Mouse (Mus musculus): ENCODE results near the gene Agap1. TPM values are rescaled to one million over a fixed set of nuclear protein-coding genes. Genes with fewer than 3 reads are reported as not detected.

Agap1 gene
- polyA plus RNA-seq, 1 experiment from 2014 or later = 10.8 TPM

DNA sequence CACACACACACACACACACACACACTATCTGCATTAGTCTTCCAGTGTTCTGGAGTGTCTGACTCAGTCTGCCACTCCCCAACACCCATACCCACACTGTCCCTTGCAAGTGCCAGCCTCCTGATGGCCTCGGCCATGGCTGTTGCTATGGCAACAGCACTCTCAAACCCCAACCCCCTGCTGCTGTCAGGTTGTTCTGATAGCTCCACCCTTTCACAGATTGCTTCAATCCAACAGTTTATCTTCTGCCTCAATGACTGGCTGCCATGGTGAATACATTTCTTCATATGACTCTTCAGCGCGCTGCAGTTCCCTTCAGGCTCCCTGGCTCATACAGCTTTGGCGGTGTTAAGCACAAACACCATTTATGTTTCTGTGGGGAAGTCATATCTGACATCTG lies 315.0 kb downstream of the Agap1 start:
- Histone ChIP-seq H3K4me3 (ENCODE audit: low read depth, low read length) (no peak overlapping the region), H3K9me3 (replicated peaks; ENCODE audit: control insufficient read depth, low read length) (no peaks in the 10 kb centered on the region), H3K9ac (ENCODE audit: low read depth, low read length) (no peak overlapping the region), H3K4me1 (ENCODE audit: control insufficient read depth, insufficient read depth, low read length) (no peaks in the 10 kb centered on the region), H3K27ac (ENCODE audit: low read depth, low read length) (no peak overlapping the region), H3K36me3 (ENCODE audit: control insufficient read depth, insufficient read depth, low read length) (no peaks in the 10 kb centered on the region), H3K4me2 (no peak overlapping the region), H3K27me3 (ENCODE audit: control insufficient read depth, insufficient read depth, low read length) (no peaks in the 10 kb centered on the region)
- ATAC-seq (replicated peaks; ENCODE audit: insufficient number of reproducible peaks, low FRiP score, low TSS enrichment) = no peak
- 80% methylated on average over 4 of the region's 4 CpGs for WGBS (ENCODE audit: insufficient replicate concordance)

- no peaks in the 10 kb centered on the region for H3K4me1 ChIP-seq (ENCODE audit: control insufficient read depth, insufficient read depth, low read length)
- H3K9ac ChIP-seq (ENCODE audit: low read depth, low read length) = no peak overlapping the region
- H3K27me3 ChIP-seq (ENCODE audit: control insufficient read depth, insufficient read depth, low read length) = no peaks in the 10 kb centered on the region
- ATAC-seq (replicated peaks; ENCODE audit: insufficient number of reproducible peaks, low FRiP score, low TSS enrichment) = no peak
- no peak overlapping the region for H3K4me3 ChIP-seq (ENCODE audit: low read depth, low read length)
- H3K36me3 ChIP-seq (ENCODE audit: control insufficient read depth, insufficient read depth, low read length) = no peaks in the 10 kb centered on the region
- no peak overlapping the region for H3K27ac ChIP-seq (ENCODE audit: low read depth, low read length)
- H3K4me2 ChIP-seq = no peak overlapping the region
- no peaks in the 10 kb centered on the region for H3K9me3 ChIP-seq (replicated peaks; ENCODE audit: control insufficient read depth, low read length)
- WGBS (ENCODE audit: insufficient replicate concordance) = 63% methylated on average over 1 of the region's 1 CpGs
Measured at GRCm38 (mm10) chr1:89770298-89770697, 315.7 kb downstream of the Agap1 start.

DNA sequence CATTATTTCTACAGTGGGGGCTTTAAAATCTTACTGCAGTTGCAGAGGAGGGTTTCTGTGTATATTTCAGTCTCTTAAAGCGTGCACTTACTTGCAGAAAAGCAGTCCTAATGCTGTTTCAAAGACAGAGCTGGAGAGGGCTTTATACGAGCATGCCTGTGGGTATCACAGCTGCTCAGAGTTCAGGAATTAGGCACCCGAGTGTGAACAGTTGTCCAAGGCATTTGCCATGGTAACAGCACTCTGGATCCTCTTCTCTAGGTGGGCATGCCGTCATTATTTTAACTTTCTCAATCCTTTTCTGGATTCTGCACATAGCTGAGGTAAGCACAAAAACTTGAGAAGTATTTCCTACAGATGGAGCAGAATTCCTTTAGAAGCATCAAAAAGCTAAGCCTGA lies 321.1 kb downstream of the Agap1 start:
- Histone ChIP-seq H3K4me3 (ENCODE audit: low read depth, low read length) (no peak overlapping the region), H3K36me3 (ENCODE audit: control insufficient read depth, insufficient read depth, low read length) (no peaks in the 10 kb centered on the region), H3K9me3 (replicated peaks; ENCODE audit: control insufficient read depth, low read length) (no peaks in the 10 kb centered on the region), H3K9ac (ENCODE audit: low read depth, low read length) (no peak overlapping the region), H3K4me1 (ENCODE audit: control insufficient read depth, insufficient read depth, low read length) (no peaks in the 10 kb centered on the region), H3K27me3 (ENCODE audit: control insufficient read depth, insufficient read depth, low read length) (no peaks in the 10 kb centered on the region), H3K4me2 (no peak overlapping the region), H3K27ac (ENCODE audit: low read depth, low read length) (no peak overlapping the region)
- WGBS (ENCODE audit: insufficient replicate concordance) = 75% methylated on average over 4 of the region's 4 CpGs
- ATAC-seq (replicated peaks; ENCODE audit: insufficient number of reproducible peaks, low FRiP score, low TSS enrichment) = no peak

DNA sequence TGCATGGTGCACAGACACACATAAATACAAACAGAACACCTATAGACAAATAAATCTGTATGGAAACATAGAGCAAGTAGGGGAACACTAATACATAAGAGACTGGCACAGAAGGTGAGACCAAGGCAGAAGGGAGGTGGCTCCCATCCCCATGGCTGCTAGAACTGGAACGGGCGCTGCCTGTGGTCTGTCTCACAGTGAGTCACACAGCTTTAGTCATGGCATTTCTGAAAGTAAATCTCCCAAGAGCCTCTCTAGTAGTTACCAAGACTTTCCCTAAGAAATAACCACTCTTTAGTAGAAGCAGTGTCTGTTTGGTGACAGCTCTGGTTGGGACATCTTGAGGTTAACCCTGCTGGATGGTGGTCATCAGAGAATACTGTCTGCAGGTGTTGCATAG lies 326.1 kb downstream of the Agap1 start:
- no peak for ATAC-seq (replicated peaks; ENCODE audit: insufficient number of reproducible peaks, low FRiP score, low TSS enrichment)
- H3K27ac ChIP-seq (ENCODE audit: low read depth, low read length) = no peak overlapping the region
- no peaks in the 10 kb centered on the region for H3K36me3 ChIP-seq (ENCODE audit: control insufficient read depth, insufficient read depth, low read length)
- no peak overlapping the region for H3K9ac ChIP-seq (ENCODE audit: low read depth, low read length)
- H3K4me1 ChIP-seq (ENCODE audit: control insufficient read depth, insufficient read depth, low read length) = no peaks in the 10 kb centered on the region
- WGBS (ENCODE audit: insufficient replicate concordance) = 97% methylated on average over 2 of the region's 2 CpGs
- H3K4me2 ChIP-seq = no peak overlapping the region
- no peaks in the 10 kb centered on the region for H3K27me3 ChIP-seq (ENCODE audit: control insufficient read depth, insufficient read depth, low read length)
- H3K9me3 ChIP-seq (replicated peaks; ENCODE audit: control insufficient read depth, low read length) = no peaks in the 10 kb centered on the region
- H3K4me3 ChIP-seq (ENCODE audit: low read depth, low read length) = no peak overlapping the region

DNA sequence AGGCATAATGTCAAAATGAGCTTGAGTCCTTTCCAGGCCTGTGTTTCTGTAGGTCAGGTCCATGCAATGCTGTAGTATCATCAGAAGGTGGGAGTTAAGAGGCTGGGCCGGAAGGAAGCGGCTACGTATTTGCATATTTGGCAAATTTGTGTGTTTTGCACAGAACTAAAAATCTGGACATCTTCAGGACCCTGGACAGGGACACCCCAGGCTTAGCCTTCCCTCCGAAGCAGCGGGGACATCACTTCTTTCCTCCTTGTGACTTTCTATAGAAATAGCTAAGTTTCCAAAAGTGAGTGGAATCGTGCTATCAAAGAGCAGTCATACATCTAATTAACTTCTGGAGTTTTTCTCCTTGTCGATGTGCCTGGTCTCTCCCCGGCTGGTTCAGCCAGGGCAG lies 327.3 kb downstream of the Agap1 start:
- no peaks in the 10 kb centered on the region for H3K27me3 ChIP-seq (ENCODE audit: control insufficient read depth, insufficient read depth, low read length)
- 70% methylated on average over 8 of the region's 8 CpGs for WGBS (ENCODE audit: insufficient replicate concordance)
- no peaks in the 10 kb centered on the region for H3K9me3 ChIP-seq (replicated peaks; ENCODE audit: control insufficient read depth, low read length)
- ATAC-seq (replicated peaks; ENCODE audit: insufficient number of reproducible peaks, low FRiP score, low TSS enrichment) = no peak
- no peaks in the 10 kb centered on the region for H3K36me3 ChIP-seq (ENCODE audit: control insufficient read depth, insufficient read depth, low read length)
- no peak overlapping the region for H3K4me3 ChIP-seq (ENCODE audit: low read depth, low read length)
- no peak overlapping the region for H3K4me2 ChIP-seq
- H3K27ac ChIP-seq (ENCODE audit: low read depth, low read length) = no peak overlapping the region
- no peaks in the 10 kb centered on the region for H3K4me1 ChIP-seq (ENCODE audit: control insufficient read depth, insufficient read depth, low read length)
- no peak overlapping the region for H3K9ac ChIP-seq (ENCODE audit: low read depth, low read length)

DNA sequence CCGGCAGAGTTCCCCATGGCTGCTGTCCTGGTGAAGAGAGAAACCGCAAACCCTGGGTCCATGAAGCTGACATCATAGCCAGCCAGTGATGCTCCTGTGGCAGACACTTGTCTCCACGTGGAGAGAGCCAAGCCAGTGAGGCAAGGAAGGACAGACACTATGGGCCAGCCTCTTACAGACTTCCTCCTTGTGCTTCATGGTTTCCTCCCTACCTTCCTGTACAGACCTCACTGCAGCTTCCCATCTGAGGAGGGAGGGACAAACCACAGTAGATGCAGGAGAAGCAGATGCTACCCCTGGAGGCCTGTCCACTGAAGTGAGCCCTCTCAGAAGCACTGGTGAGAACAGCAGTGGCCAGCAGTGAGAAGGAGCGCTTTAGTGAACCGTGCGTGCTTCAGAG lies 332.2 kb downstream of the Agap1 start:
- Histone ChIP-seq H3K4me3 (ENCODE audit: low read depth, low read length) (no peak overlapping the region), H3K9me3 (replicated peaks; ENCODE audit: control insufficient read depth, low read length) (no peaks in the 10 kb centered on the region), H3K27ac (ENCODE audit: low read depth, low read length) (no peak overlapping the region), H3K36me3 (ENCODE audit: control insufficient read depth, insufficient read depth, low read length) (0 out of 2 replicates have a peak, but pooled peaks cover 6% of the 10 kb centered on the region), H3K4me2 (no peak overlapping the region), H3K4me1 (ENCODE audit: control insufficient read depth, insufficient read depth, low read length) (no peaks in the 10 kb centered on the region), H3K9ac (ENCODE audit: low read depth, low read length) (no peak overlapping the region), H3K27me3 (ENCODE audit: control insufficient read depth, insufficient read depth, low read length) (no peaks in the 10 kb centered on the region)
- WGBS (ENCODE audit: insufficient replicate concordance) = 83% methylated on average over 6 of the region's 6 CpGs
- ATAC-seq (replicated peaks; ENCODE audit: insufficient number of reproducible peaks, low FRiP score, low TSS enrichment) = no peak

- Histone ChIP-seq H3K36me3 (ENCODE audit: control insufficient read depth, insufficient read depth, low read length) (no peaks in the 10 kb centered on the region), H3K4me1 (ENCODE audit: control insufficient read depth, insufficient read depth, low read length) (no peaks in the 10 kb centered on the region; the same call in 1 of the 2 replicates), H3K9ac (ENCODE audit: low read depth, low read length) (no peak overlapping the region), H3K27me3 (ENCODE audit: control insufficient read depth, insufficient read depth, low read length) (no peaks in the 10 kb centered on the region), H3K9me3 (replicated peaks; ENCODE audit: control insufficient read depth, low read length) (no peaks in the 10 kb centered on the region), H3K4me2 (no peak overlapping the region), H3K27ac (ENCODE audit: low read depth, low read length) (no peak overlapping the region), H3K4me3 (ENCODE audit: low read depth, low read length) (no peak overlapping the region)
- ATAC-seq (replicated peaks; ENCODE audit: insufficient number of reproducible peaks, low FRiP score, low TSS enrichment) = no peak
- 70% methylated on average over 14 of the region's 14 CpGs for WGBS (ENCODE audit: insufficient replicate concordance)
Measured at GRCm38 (mm10) chr1:89798724-89799123, 344.1 kb downstream of the Agap1 start.

DNA sequence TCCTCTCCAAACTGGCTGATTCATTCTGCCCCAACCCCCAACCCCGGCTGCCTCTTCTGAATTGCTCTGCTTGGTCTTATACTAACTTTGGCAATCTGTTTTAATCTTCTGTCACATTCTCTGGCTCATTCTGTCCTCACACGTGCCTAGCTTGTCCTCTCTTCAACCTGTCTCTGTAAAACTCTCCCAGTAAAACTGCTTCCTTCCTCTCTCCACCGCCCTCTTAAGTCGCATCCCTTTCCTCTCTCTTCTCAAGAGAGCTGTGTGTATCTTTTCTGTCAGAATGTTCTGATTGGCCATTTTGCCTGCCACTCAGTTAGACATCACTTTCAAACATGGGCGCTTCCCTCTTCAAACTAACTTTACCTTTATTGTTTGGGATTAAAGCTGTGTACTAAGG lies 346.9 kb downstream of the Agap1 start:
- H3K4me3 ChIP-seq (ENCODE audit: low read depth, low read length) = no peak overlapping the region
- no peak overlapping the region for H3K4me2 ChIP-seq
- WGBS (ENCODE audit: insufficient replicate concordance) = 66% methylated on average over 5 of the region's 5 CpGs
- no peak overlapping the region for H3K9ac ChIP-seq (ENCODE audit: low read depth, low read length)
- H3K27me3 ChIP-seq (ENCODE audit: control insufficient read depth, insufficient read depth, low read length) = no peaks in the 10 kb centered on the region
- H3K27ac ChIP-seq (ENCODE audit: low read depth, low read length) = no peak overlapping the region
- no peak for ATAC-seq (replicated peaks; ENCODE audit: insufficient number of reproducible peaks, low FRiP score, low TSS enrichment)
- H3K36me3 ChIP-seq (ENCODE audit: control insufficient read depth, insufficient read depth, low read length) = no peaks in the 10 kb centered on the region
- H3K9me3 ChIP-seq (replicated peaks; ENCODE audit: control insufficient read depth, low read length) = no peaks in the 10 kb centered on the region
- H3K4me1 ChIP-seq (ENCODE audit: control insufficient read depth, insufficient read depth, low read length) = no peaks in the 10 kb centered on the region

DNA sequence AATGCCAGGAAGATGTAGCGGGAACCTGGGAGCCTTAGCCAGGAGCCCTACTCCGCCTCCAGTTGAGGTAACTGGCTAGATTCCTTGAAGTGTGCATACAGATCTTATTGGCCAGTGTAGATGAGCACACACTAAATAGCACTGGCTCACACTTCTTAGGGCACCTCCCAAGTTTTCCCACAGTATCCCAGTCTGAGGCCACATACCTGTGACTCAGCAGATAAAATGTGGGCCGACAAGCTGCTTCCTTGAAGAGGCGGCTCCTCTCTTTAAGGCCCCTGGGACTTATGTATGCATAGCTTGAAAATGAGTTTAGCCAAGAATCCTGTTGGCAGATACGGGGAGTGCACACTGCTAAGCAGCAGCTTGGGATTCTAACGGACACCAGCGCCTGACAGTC lies 350.4 kb downstream of the Agap1 start:
- H3K36me3 ChIP-seq (ENCODE audit: control insufficient read depth, insufficient read depth, low read length) = no peaks in the 10 kb centered on the region
- no peak overlapping the region for H3K4me3 ChIP-seq (ENCODE audit: low read depth, low read length)
- no peaks in the 10 kb centered on the region for H3K27me3 ChIP-seq (ENCODE audit: control insufficient read depth, insufficient read depth, low read length)
- 83% methylated on average over 7 of the region's 7 CpGs for WGBS (ENCODE audit: insufficient replicate concordance)
- no peak for ATAC-seq (replicated peaks; ENCODE audit: insufficient number of reproducible peaks, low FRiP score, low TSS enrichment)
- H3K9ac ChIP-seq (ENCODE audit: low read depth, low read length) = no peak overlapping the region
- H3K4me1 ChIP-seq (ENCODE audit: control insufficient read depth, insufficient read depth, low read length) = no peaks in the 10 kb centered on the region
- H3K4me2 ChIP-seq = no peak overlapping the region
- no peaks in the 10 kb centered on the region for H3K9me3 ChIP-seq (replicated peaks; ENCODE audit: control insufficient read depth, low read length)
- H3K27ac ChIP-seq (ENCODE audit: low read depth, low read length) = no peak overlapping the region

All from heart, embryonic 11.5 days (tissue).